Mouse (Mus musculus): Measurements from ENCODE around the gene Dnajc24.

GRCm38 (mm10) chr2:105951350-105951940 is 51.9 kb downstream of the Dnajc24 start:
- no peak for TF ChIP-seq CTCF (conservative IDR thresholded peaks at IDR 0.05; ENCODE audit: insufficient read depth, insufficient read length, low read depth, low read length)
- no peak for TF ChIP-seq POLR2A (IDR thresholded peaks at IDR 0.05; ENCODE audit: low read depth, low read length)

Data from kidney, adult 2 months (tissue).